Mouse (Mus musculus): ENCODE measurements around the gene Trmt1. TPM values are rescaled to one million over a fixed set of nuclear protein-coding genes. Genes with fewer than 3 reads are reported as not detected.

The Trmt1 gene
- polyA plus RNA-seq, 1 experiment from 2014 or later, result 61.5 TPM

DNA sequence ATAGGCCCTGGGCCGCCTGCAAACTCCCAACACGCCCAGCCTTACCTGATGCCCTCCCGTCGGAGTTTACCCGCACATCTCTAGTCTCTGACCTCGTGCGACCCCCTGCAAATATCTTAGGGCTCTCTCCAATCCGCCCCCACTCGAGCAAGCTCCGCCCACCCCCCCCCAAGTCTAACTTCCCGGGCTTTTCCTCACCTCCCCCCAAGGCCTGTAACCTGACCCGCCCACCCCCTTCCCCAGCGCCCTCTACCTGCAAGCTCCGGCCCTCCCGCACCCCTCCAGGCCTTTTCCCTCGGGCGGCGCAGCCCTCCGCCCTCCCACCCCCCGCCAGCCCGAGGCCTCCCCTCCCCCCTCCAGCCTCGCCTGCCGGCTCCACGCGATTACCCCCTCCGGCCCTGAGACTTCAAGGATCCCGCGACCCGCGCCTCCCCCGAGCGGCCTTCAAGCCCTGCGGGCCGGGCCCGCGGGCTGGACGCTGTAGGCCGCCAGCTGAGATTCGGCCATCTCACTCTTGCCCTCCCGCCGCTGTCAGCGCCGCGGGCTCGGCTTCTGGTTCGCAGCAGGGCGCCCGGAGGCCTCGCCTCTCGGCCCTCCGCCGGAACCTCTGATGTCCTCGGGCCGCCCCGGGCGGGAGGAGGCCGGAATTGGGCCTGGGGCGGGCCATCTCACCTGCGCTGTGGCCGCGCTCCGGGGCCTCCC is 1.0 kb downstream of the Trmt1 start:
- H3K4me2 ChIP-seq (ENCODE audit: low read depth, low read length), result peak overlapping the region; percentile 79
- peak overlapping the region; percentile 100 for H3K4me3 ChIP-seq (ENCODE audit: low read depth, low read length)
- H3K27ac ChIP-seq (replicated peaks; ENCODE audit: low read depth, low read length), result peak overlapping the region; percentile 98
- DNase-seq (ENCODE audit: low spot score), result peak; percentile 72
- no peak; the same call in 1 of the 2 replicates for ATAC-seq (replicated peaks; ENCODE audit: insufficient number of reproducible peaks, low FRiP score, low TSS enrichment, low read depth)
- H3K9ac ChIP-seq (replicated peaks; ENCODE audit: low read length), result peak overlapping the region; percentile 100
- H3K27me3 ChIP-seq (ENCODE audit: control insufficient read depth, insufficient read depth, low read length), result no peaks in the 10 kb centered on the region
- under 1% methylated on average over 56 of the region's 62 CpGs for WGBS
- H3K4me1 ChIP-seq (ENCODE audit: control insufficient read depth, insufficient read depth, low read length), result peaks cover 3% of the 10 kb centered on the region
- no peaks in the 10 kb centered on the region for H3K36me3 ChIP-seq (replicated peaks; ENCODE audit: control insufficient read depth, insufficient read depth, low read depth, low read length)
- no peaks in the 10 kb centered on the region for H3K9me3 ChIP-seq (replicated peaks; ENCODE audit: control insufficient read depth, low read length)

DNA sequence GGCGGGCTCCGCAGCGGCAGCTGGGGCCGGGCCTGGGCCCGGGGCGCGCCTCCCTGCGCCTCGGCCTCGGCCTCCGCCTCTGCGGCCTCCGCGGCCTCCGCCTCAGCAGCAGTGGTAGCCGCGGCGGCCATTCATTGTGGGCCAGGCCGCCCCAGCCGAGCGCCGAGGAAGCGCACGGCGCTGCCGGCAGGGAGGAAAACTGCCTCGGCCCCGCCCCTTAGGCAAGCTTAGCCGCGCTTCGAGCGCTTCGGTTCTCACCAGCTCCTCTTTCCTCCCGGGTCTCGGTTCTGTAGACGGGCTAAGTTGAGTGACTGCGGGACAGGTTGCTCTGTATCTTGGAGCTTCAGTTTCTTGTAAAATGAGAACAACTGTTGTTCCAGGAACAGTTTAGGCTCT is 1.6 kb downstream of the Trmt1 start, which contains the start of gene Nacc1:
TSS of gene Nacc1 (minus strand) at position 158 of the 396 bp plus-strand sequence.
- no peaks in the 10 kb centered on the region for H3K9me3 ChIP-seq (replicated peaks; ENCODE audit: control insufficient read depth, low read length)
- H3K9ac ChIP-seq (replicated peaks; ENCODE audit: low read length), result peak within 1 kb of the TSS; percentile 100
- no peaks in the 10 kb centered on the region for H3K36me3 ChIP-seq (replicated peaks; ENCODE audit: control insufficient read depth, insufficient read depth, low read depth, low read length)
- no peaks in the 10 kb centered on the region for H3K27me3 ChIP-seq (ENCODE audit: control insufficient read depth, insufficient read depth, low read length)
- H3K27ac ChIP-seq (replicated peaks; ENCODE audit: low read depth, low read length), result peak within 1 kb of the TSS; percentile 98
- under 1% methylated on average over 22 of the region's 37 CpGs for WGBS
- peak; percentile 95 for DNase-seq (ENCODE audit: low spot score)
- ATAC-seq (replicated peaks; ENCODE audit: insufficient number of reproducible peaks, low FRiP score, low TSS enrichment, low read depth), result peak; percentile 54
- H3K4me3 ChIP-seq (ENCODE audit: low read depth, low read length), result peak within 1 kb of the TSS; percentile 100
- peak within 1 kb of the TSS; percentile 79 for H3K4me2 ChIP-seq (ENCODE audit: low read depth, low read length)
- H3K4me1 ChIP-seq (ENCODE audit: control insufficient read depth, insufficient read depth, low read length), result peaks cover 3% of the 10 kb centered on the region

DNA sequence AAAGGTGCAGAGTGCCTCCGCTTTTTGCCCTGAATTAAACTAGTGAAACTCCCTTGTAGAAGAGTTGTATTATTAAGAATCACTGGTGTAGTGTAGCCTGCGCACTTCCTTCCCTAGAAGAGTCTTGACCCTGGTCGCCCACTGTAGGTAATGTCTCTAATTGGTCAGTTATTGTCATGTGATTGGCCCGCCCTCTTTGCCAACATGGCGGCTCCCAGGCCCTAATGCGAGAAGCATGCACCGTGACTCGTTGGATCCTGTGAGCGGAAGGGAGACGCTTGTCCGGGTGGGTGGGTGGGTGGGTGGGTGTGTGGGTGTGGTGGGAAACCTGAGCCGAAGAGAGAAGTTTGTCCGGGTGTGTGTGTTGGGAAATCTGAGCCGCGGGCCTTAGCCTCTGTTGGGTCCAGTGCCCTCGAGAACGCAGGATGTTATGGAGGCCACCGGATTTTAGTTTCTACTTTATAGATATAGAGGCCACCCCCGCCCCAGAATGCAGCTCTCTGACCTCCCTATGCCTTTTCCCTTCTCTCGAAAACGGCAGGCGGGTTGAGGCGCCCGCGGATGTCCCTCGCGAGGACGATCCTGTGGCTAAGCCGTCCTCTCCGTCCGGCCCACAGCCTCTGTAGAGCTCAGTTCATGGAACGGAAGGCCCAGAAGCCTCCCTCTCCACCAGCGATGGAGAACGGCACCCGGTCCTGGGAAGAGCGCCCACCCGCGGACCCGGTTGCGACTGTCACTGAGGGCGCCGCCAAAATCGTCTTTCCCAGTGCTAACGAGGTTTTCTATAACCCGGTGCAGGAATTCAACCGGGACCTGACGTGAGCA is 3.2 kb downstream of the Trmt1 start:
- H3K4me1 ChIP-seq (ENCODE audit: control insufficient read depth, insufficient read depth, low read length), result peaks cover 3% of the 10 kb centered on the region

DNA sequence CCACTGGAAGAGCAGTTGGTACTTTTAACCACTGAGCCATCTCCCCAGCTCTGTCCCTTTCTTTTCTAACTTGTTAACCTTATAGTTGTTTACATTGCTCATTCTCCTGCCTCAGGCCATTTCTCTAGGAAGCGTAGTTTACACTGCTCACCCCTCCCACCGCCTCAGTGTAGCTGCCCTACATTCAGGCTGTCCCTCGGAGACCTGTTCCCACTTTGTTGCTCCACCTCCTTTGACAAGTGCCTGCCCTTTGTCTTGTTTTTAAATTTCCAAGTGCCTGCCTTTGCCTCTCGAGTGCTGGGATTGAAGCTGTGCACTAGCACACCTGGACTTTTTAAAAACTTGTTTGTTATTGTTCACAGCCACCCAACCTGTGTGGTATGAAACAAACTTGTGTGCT is 7.2 kb downstream of the Trmt1 start:
- Histone ChIP-seq H3K4me1 (ENCODE audit: control insufficient read depth, insufficient read depth, low read length) (no peaks in the 10 kb centered on the region), H3K9ac (replicated peaks; ENCODE audit: low read length) (no peak overlapping the region), H3K36me3 (replicated peaks; ENCODE audit: control insufficient read depth, insufficient read depth, low read depth, low read length) (no peaks in the 10 kb centered on the region; the same call in 1 of the 2 replicates), H3K27ac (replicated peaks; ENCODE audit: low read depth, low read length) (no peak overlapping the region), H3K27me3 (ENCODE audit: control insufficient read depth, insufficient read depth, low read length) (no peaks in the 10 kb centered on the region), H3K4me3 (ENCODE audit: low read depth, low read length) (no peak overlapping the region), H3K4me2 (ENCODE audit: low read depth, low read length) (no peak overlapping the region), H3K9me3 (replicated peaks; ENCODE audit: control insufficient read depth, low read length) (no peaks in the 10 kb centered on the region)
- ATAC-seq (replicated peaks; ENCODE audit: insufficient number of reproducible peaks, low FRiP score, low TSS enrichment, low read depth), result no peak
- WGBS, result 66% methylated on average over 4 of the region's 4 CpGs
- no peak for DNase-seq (ENCODE audit: low spot score)

More for the DNA sequence above, 3.2 kb downstream of the Trmt1 start:
- ATAC-seq (replicated peaks; ENCODE audit: insufficient number of reproducible peaks, low FRiP score, low TSS enrichment, low read depth) (peak; percentile 77), DNase-seq (ENCODE audit: low spot score) (peak; percentile 92)
- peak overlapping the region; percentile 90 for H3K4me2 ChIP-seq (ENCODE audit: low read depth, low read length)
- H3K4me3 ChIP-seq (ENCODE audit: low read depth, low read length), result peak overlapping the region; percentile 86
- H3K9ac ChIP-seq (replicated peaks; ENCODE audit: low read length), result peak overlapping the region; percentile 85
- H3K36me3 ChIP-seq (replicated peaks; ENCODE audit: control insufficient read depth, insufficient read depth, low read depth, low read length), result no peaks in the 10 kb centered on the region
- peak overlapping the region; percentile 47; the same call in 1 of the 2 replicates for H3K27ac ChIP-seq (replicated peaks; ENCODE audit: low read depth, low read length)
- under 1% methylated on average over 47 of the region's 47 CpGs for WGBS
- H3K27me3 ChIP-seq (ENCODE audit: control insufficient read depth, insufficient read depth, low read length), result no peaks in the 10 kb centered on the region
- H3K9me3 ChIP-seq (replicated peaks; ENCODE audit: control insufficient read depth, low read length), result no peaks in the 10 kb centered on the region

DNA sequence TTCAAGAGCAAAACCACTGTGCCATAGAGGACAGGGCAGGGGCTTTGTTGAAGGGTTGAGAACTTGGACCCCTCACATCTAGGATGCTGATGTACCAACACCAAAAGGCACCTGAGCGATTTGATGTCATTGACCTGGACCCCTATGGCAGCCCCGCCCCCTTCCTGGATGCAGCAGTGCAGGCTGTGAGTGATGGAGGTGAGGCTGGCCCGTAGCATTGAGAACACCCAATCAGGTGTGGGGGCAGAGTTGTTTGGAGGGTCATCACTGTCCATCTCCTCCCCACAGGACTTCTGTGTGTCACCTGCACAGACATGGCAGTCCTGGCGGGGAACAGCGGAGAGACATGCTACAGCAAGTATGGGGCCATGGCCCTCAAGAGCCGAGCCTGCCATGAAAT is 9.0 kb downstream of the Trmt1 start:
- Histone ChIP-seq H3K27me3 (ENCODE audit: control insufficient read depth, insufficient read depth, low read length) (no peaks in the 10 kb centered on the region), H3K9me3 (replicated peaks; ENCODE audit: control insufficient read depth, low read length) (no peaks in the 10 kb centered on the region), H3K4me1 (ENCODE audit: control insufficient read depth, insufficient read depth, low read length) (no peaks in the 10 kb centered on the region; the same call in 1 of the 2 replicates), H3K4me2 (ENCODE audit: low read depth, low read length) (no peak overlapping the region), H3K27ac (replicated peaks; ENCODE audit: low read depth, low read length) (no peak overlapping the region), H3K36me3 (replicated peaks; ENCODE audit: control insufficient read depth, insufficient read depth, low read depth, low read length) (no peaks in the 10 kb centered on the region; the same call in 1 of the 2 replicates), H3K4me3 (ENCODE audit: low read depth, low read length) (no peak overlapping the region), H3K9ac (replicated peaks; ENCODE audit: low read length) (no peak overlapping the region)
- 95% methylated on average over 6 of the region's 6 CpGs for WGBS
- ATAC-seq (replicated peaks; ENCODE audit: insufficient number of reproducible peaks, low FRiP score, low TSS enrichment, low read depth) (no peak), DNase-seq (ENCODE audit: low spot score) (no peak)

DNA sequence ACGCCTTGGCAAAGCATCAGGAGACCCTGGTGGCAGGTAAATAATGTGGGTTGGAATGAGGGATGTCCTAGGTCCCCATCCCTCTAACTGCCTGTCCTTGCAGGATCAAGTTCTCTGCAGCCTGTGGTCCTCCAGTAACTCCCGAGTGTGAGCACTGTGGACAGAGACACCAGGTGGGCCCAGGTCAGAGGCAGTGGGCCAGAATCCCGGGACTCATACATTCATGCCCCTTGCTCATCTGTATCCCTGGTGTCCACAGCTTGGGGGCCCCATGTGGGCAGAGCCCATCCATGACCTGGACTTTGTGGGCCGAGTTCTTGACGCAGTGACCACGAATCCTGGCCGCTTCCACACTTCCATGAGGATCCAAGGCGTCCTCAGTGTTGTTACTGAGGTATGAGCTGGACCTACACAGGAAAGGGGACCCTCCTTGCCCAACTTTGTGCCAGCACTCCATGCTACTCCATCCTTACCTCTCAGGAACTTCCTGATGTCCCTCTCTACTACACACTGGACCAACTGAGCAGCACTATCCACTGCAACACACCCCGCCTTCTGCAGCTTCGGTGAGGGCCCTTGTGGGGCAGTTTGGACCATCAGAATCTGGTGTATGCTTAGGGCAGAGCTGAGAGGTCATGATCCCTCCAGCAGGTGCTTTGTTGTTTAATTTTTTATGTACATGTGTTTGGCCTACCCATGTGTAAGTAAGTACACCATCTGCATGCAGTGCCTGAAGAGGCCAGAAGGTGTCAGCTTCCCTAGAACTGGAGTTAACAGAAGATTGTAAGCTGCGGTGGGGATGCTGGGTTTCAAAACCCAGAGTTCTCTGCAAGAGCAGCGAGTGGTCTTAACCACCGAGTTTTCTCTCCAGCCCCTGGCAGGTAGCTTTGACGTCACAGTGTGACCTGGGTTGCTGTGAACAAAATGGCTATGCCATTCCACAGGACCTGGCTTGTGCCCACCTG is 11.3 kb downstream of the Trmt1 start:
- H3K4me2 ChIP-seq (ENCODE audit: low read depth, low read length), result no peak overlapping the region
- no peak overlapping the region for H3K4me3 ChIP-seq (ENCODE audit: low read depth, low read length)
- no peak overlapping the region for H3K27ac ChIP-seq (replicated peaks; ENCODE audit: low read depth, low read length)
- ATAC-seq (replicated peaks; ENCODE audit: insufficient number of reproducible peaks, low FRiP score, low TSS enrichment, low read depth), result no peak
- H3K27me3 ChIP-seq (ENCODE audit: control insufficient read depth, insufficient read depth, low read length), result peaks cover 13% of the 10 kb centered on the region
- H3K36me3 ChIP-seq (replicated peaks; ENCODE audit: control insufficient read depth, insufficient read depth, low read depth, low read length), result no peaks in the 10 kb centered on the region; the same call in 1 of the 2 replicates
- DNase-seq (ENCODE audit: low spot score), result peak; percentile 63
- H3K9me3 ChIP-seq (replicated peaks; ENCODE audit: control insufficient read depth, low read length), result no peaks in the 10 kb centered on the region
- H3K9ac ChIP-seq (replicated peaks; ENCODE audit: low read length), result no peak overlapping the region
- peaks cover 2% of the 10 kb centered on the region; the same call in 1 of the 2 replicates for H3K4me1 ChIP-seq (ENCODE audit: control insufficient read depth, insufficient read depth, low read length)
- 89% methylated on average over 14 of the region's 14 CpGs for WGBS

DNA sequence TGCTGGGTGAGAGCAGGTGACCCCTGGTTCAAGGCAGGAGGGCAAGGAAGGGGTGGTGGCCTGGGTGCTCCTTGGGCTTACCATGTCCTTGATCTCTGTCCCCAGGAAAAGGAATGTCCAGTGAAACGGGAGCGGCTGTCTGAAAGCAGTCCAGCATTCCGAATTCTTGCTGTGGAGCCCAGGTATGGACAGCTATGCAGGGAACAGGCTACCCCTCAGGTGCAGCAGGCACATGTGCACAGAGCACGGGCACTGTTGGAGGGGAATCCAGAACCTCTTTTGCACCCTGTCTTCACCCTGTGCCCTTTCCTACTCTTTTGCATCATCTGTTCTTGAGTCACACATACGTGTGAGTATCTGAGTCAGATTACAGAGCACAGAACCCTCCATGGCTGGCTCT is 12.2 kb downstream of the Trmt1 start:
- ATAC-seq (replicated peaks; ENCODE audit: insufficient number of reproducible peaks, low FRiP score, low TSS enrichment, low read depth) (no peak), DNase-seq (ENCODE audit: low spot score) (no peak)
- no peak overlapping the region for H3K27ac ChIP-seq (replicated peaks; ENCODE audit: low read depth, low read length)
- no peaks in the 10 kb centered on the region for H3K9me3 ChIP-seq (replicated peaks; ENCODE audit: control insufficient read depth, low read length)
- H3K27me3 ChIP-seq (ENCODE audit: control insufficient read depth, insufficient read depth, low read length), result peaks cover 22% of the 10 kb centered on the region
- no peak overlapping the region for H3K4me2 ChIP-seq (ENCODE audit: low read depth, low read length)
- H3K36me3 ChIP-seq (replicated peaks; ENCODE audit: control insufficient read depth, insufficient read depth, low read depth, low read length), result no peaks in the 10 kb centered on the region; the same call in 1 of the 2 replicates
- no peak overlapping the region for H3K9ac ChIP-seq (replicated peaks; ENCODE audit: low read length)
- H3K4me3 ChIP-seq (ENCODE audit: low read depth, low read length), result no peak overlapping the region
- 87% methylated on average over 5 of the region's 5 CpGs for WGBS
- peaks cover 2% of the 10 kb centered on the region; the same call in 1 of the 2 replicates for H3K4me1 ChIP-seq (ENCODE audit: control insufficient read depth, insufficient read depth, low read length)
